Comparison of ENCODE assay signal across 25 mouse cellular contexts in genomic region chr5:147635883-147636282, GRCm38 (mm10).
"Had no signal": no experiment of that assay in that cellular context is flagged by ENCODE, and none has a peak within 500 bp of the region (broad histone marks: within the 10 kb centered on the region; RNA-seq: fewer than 3 reads in every experiment).

No protein-coding gene starts in this region.

- H3K9me3 ChIP-seq: heart, embryonic 10.5 days; heart, embryonic 12.5 days; hindbrain, embryonic 13.5 days; hindbrain, embryonic 15.5 days; kidney, embryonic 15.5 days; limb, embryonic 10.5 days; limb, embryonic 12.5 days; liver, embryonic 13.5 days had no signal

- H3K4me1 ChIP-seq: hindbrain, embryonic 15.5 days; kidney, embryonic 15.5 days; limb, embryonic 10.5 days; limb, embryonic 12.5 days; liver, embryonic 13.5 days had no signal

- H3K4me3 ChIP-seq: heart, embryonic 10.5 days; heart, embryonic 12.5 days; hindbrain, embryonic 13.5 days; hindbrain, embryonic 15.5 days; kidney, embryonic 15.5 days; limb, embryonic 10.5 days; limb, embryonic 12.5 days; liver, embryonic 13.5 days had no signal

- H3K27me3 ChIP-seq: heart, embryonic 12.5 days; hindbrain, embryonic 13.5 days; hindbrain, embryonic 15.5 days; kidney, embryonic 15.5 days; limb, embryonic 12.5 days; liver, embryonic 13.5 days had no signal

- H3K4me2 ChIP-seq: heart, embryonic 12.5 days; hindbrain, embryonic 13.5 days; hindbrain, embryonic 15.5 days; kidney, embryonic 15.5 days; limb, embryonic 12.5 days; liver, embryonic 11.5 days; liver, embryonic 13.5 days had no signal

- H3K27ac ChIP-seq: heart, embryonic 10.5 days; hindbrain, embryonic 13.5 days; hindbrain, embryonic 15.5 days; hindbrain, postnatal 0 days; kidney, embryonic 15.5 days; kidney, postnatal 0 days; limb, embryonic 10.5 days; limb, embryonic 12.5 days; liver, embryonic 13.5 days had no signal

- H3K36me3 ChIP-seq: hindbrain, embryonic 13.5 days; hindbrain, embryonic 15.5 days; kidney, embryonic 15.5 days; limb, embryonic 10.5 days; limb, embryonic 12.5 days; liver, embryonic 13.5 days had no signal

- DNase-seq: gastrocnemius, postnatal 10 days; gastrocnemius, postnatal 36 days; heart, adult 11 months; heart, postnatal 10 days; heart, postnatal 36 days; kidney, adult 11 months; kidney, adult 2 months; kidney, adult 9 months; kidney, postnatal 14 days; kidney, postnatal 36 days; layer of hippocampus, adult 9-11 months; layer of hippocampus, postnatal 36 days; liver; liver, embryonic 13.5 days had no signal

- ATAC-seq: hindbrain, postnatal 0 days; intestine, embryonic 16.5 days had no signal

- H3K9ac ChIP-seq: heart, embryonic 12.5 days; hindbrain, embryonic 13.5 days; hindbrain, embryonic 15.5 days; kidney, embryonic 15.5 days; limb, embryonic 12.5 days; liver, embryonic 13.5 days had no signal
